Mouse (Mus musculus) B cell, adult 2 months (primary cell): ENCODE results near the gene Trp73.

ENCODE experiments used
- DNase-seq, 2 experiments: peaks; one replicate each; pipeline ENCODE4 v3.0.0; 2022

Gene Trp73

DNA sequence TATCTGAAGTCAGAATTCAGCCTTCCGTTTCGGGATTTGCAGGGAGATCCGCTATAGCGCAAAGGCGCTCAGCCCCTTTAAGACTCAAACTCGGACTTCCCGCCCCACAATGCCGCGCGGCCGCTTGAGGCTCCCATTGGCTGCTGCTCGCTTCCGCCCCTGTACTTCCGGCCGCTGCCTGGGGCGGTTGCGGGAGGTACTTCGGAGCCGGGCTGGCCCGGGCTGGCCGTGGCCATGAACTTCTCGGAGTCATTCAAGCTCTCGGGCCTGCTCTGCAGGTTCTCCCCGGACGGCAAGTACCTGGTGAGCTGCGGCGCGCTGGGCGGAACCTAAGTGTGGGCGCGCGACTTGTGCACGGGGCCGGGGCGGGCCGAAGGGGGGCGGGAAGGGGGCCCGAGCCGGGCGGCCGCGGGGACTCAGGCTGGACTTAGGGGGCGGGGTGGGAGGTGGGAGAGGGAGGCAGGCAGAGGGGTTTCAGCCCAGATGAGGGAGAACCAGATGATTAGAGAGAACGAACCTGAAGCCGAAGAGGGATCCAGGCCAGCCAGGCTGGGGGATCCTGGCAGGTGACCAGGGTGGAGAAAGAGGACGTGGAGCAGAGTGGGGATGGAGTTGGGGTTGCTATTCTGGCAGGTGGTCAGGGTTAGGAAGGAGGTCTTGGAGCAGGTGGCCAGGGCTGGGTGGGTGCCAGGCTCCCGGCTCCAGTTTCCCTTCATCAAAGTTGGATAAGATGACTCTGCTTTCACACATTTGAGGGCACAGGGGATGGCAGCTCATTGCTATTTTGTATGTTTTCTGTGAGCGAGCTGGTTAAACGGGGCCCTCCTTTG, 2.4 kb upstream of the Trp73 start, which contains the start of gene Wrap73:
Gene Wrap73 (plus strand): TSS at position 162 of the 830 bp plus-strand sequence.
- peak; percentile 86 for DNase-seq

DNA sequence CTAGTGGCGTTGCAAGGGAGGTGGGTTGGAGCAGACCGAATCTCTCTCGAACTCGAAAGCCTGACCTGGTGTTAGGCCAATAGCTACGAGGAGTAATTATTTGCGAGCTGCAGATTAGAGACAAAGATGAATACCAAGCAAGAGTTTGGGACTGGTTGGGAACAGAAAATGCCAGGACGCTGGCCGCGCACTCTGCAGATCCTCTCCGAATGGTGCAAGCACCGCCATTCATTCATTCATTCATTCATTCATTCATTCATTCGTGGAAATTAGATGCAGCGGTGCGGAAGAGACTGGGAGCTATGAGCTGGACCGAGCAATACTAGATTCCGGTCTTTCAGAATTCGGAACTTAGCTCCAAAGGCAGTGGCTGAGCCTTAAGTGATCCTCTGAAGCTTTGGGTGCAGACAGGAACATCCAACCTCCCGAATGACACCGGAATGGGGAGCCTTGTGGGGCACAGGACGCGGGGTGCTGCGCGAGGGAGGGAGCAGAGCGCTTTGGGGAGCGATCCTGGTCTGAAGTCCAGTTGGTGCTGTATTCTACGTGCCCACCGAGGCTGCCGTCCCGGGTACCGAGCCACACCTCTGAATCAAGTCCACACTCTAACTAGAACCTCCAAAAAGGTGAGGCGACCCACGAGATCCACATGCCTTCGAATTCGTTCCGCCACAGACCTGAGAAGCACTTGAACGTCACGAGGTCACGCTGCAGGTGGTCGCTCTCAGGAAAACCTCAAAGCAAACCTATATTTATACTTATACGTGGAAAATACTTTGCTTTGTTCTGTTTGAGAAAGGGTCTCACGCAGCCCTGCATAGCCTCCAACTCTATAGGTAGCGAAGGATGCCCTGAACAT, 1.2 kb upstream of the Trp73 start:
- peak; percentile 20 to 33 for DNase-seq

DNA sequence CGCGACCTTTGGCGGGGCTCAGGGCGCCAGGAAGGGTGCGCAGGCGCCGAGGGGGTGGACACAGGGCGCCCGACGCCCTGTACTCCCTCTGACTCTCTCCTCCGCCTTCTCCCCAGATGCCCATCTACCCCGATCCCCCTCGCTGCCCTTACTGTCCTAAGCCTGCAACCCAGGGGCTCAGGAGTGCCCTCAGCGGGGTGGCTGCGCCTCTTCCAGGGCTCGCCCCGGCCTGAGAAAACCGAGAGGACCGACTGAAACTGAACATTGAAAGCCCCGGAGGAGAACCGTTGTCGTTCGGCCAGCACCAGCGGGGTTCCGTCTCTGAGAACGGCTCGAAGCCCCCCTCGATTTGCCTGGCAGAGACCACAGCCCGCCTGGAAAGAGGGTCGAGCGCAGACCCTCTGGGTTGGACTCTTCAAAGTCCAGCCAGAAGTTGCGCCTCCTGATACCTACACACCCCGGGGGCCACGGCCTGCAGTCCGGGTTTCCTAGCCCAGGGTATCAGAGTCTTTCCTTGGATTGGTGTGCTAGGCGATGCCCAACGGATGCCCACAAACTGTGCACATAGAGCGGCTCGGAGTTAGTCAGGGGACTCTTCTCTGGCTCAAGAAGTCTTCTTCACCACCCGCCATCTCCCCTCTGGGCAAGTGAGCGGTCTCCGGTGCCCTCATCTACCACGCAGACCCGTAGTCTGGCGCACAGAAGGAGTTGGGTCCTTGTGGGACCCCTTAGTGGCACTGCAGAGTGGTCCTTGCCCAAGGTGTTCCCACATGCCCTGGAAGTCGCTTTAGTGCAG, 403 bp upstream of the Trp73 start:
- peak; percentile 35 to 53 for DNase-seq

DNA sequence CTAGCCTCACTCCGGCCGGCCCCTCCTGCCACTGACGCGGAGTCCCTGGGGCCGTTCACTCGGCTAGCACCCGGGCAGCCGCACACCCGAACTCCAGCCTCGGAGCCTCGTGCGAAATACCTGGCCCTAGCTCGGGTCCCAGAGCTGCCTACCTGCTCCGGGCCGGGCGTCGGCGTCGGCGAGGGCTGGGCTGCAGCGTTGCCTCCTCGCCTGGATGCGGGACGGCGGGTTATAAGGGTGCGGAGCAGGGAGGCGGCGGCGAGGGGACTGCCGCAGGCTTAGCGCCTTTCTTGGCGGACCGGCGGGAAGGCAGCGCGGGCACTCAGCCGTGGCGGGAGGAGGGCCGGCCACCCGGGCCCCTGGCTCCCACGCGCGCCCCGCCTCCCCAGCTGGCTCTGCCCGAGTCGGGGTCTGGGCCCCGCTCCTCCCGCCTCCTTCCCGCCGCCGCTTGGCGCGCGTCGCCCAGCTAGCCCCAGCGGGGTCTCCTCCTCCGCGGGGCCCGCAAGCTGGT, 282 bp downstream of the Trp73 start:
- DNase-seq, result peak; percentile 42 to 48

DNA sequence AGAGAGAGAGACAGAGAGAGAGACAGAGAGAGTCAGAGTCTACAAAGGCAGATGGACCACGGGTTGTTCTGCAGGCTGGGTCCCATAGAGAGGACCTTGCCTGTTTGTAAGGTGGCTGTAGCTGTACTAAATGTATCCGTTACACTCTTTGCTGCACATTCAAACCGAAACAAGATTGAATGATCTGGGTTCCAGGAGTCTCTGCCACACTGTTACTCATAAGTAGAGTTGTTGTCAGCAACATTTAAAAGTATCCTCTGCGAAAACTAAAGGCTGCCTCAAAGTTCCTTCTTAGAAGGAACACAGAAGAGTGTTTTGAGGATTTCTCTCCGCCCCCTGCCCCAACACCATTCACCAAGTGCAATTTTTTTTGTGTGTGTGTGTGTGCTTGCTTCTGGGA, 2.9 kb downstream of the Trp73 start:
- DNase-seq, result no peak

DNA sequence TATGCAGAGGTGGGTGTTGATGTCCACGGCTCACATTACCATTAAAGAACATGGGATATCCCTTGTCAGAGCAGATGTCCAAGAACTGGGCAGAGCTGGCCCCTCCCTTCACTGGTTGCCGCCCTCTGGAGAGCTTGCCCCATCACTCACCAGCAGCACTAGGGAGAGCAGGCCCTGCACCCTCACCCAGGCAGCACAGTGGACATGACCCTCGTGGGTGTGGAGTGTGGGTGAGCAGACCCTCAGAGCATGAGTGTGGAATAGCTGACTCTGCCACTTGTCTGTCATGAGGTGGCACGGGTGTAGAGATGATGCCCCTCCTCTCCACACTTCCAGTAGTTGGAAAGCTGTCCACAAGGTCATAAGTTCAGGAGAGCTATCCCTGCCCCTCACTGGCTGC, 5.2 kb downstream of the Trp73 start:
- DNase-seq, result no peak

DNA sequence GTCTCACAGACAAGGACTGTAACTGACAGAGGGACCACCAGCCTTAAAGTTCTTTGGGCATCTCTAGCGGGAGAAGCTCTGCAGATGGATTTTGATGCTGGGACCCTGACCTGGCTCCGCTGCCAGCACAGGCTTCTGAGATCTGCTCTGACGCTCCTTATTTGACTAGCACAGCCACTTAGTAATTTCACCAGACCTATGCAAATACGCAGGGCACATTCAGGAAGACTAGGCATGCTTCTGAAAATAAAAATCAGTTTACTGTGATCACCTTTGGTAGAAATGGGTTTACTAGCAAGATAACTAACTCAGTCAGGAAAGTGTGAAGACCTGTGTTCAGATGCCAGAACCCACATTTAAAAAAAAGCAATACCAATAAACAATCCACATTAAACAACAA, 8.1 kb downstream of the Trp73 start:
- no peak for DNase-seq

DNA sequence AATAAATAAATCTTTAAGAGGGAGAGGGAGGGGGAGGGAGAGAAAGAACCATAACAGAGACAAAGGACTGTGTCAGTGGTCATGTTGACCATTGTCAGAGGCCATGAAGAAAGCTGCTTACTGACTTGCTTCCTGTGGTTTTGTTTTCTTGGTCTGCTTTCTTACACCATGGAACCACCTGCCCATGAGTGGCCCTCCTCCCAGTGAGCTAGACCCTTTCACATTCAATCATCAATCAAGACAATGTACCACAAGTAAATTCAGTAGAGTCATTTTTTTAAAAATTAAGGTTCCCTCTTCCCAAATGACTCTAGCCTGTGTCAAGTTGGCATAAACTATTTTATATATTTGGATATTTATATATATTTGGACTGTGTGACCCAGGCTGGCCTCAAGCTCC, 10.1 kb downstream of the Trp73 start:
- DNase-seq, result no peak

DNA sequence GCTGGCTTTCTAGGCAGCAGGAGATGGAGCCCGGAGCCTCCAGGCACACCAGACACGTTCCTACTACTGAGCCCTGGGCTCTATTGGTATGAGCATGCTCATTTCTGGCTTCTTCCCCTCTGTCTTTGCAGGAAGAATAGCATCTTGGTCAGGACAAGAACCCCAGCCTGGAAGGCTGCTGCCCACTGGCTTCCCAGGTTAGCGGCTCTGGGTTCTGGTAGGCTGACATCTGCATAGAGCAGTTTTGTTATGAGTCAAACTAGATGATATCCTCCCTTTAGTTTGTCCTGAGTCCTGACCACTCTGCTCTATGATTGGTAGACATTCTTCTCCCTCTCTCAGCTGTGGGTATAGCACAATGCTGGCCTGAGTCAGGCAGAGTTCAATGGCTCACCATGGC, 12.7 kb downstream of the Trp73 start:
- no peak for DNase-seq

DNA sequence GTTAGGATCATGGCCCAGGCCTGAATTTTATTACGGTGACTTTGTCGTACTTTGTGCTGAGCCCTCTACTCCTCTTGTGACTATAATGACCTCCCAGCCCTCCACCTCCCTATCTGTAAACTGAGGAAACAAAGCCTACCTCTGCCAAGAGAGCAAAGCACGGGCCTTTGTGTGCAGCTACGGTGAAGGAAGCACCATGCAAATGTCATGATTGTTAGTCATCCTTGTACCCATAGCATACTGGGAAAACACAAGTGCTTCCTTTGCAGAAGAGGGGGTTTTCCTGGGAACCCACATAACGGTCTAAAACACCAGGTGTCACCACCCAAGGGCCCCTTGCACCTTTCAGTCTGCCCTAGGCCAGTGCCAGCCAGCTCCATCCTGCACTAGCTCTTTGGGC, 14.8 kb downstream of the Trp73 start:
- no peak for DNase-seq

DNA sequence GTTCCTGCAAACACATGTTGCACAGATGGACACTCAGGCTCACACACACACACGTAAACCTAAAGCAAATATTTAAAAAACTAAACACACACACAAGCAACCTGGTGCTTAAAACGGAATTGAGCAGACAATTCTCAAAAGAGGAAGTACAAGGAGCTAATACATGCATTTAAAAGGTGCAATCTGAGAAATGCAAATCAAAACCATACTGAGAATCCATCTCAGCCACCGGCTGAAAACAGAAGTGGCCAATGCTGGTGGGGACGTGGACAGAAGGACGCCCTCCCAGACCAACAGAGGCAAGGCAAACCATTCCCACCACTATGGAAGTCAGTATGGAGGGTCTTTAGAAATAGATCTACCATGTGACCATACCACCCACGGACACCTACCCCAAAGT, 16.5 kb downstream of the Trp73 start:
- no peak for DNase-seq

DNA sequence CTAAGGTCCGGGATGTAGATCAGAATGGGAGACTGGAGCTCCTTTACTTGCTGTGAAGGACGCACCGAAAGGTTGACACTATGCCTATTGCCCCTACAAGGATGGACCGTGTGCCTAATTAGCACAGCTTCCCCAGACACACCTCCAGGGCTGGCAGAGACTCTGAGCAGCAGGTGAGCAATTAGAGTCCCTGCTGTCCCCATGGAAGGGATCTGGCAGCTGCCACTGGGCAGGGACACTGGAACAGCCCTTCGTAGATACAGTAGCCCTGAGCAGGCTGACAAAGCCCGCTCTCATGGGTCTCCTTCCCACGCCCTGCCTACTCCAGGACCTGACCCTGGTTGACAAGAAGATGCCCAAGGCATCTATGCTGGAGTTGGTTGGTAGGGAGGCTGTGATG, 17.6 kb downstream of the Trp73 start:
- no peak for DNase-seq

DNA sequence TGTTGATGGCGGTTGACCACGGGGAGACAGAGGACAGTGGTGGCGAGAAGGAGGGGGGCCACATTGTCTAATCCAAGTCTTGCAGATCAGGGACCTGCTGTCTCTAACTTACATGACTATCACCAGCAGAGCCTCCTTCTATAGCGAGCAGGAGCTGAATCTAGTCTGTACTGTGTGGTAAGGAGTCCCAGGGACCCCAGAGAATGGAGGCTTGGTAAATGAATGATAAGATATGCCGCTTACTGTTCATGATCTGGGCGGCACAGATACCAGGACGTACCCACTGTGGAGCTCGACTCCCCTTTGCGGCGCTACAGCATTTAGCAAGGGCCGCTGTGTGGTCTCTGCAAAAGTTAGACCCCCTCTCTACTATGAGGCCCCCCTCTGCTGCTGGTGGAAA, 18.2 kb downstream of the Trp73 start:
- DNase-seq, result no peak

DNA sequence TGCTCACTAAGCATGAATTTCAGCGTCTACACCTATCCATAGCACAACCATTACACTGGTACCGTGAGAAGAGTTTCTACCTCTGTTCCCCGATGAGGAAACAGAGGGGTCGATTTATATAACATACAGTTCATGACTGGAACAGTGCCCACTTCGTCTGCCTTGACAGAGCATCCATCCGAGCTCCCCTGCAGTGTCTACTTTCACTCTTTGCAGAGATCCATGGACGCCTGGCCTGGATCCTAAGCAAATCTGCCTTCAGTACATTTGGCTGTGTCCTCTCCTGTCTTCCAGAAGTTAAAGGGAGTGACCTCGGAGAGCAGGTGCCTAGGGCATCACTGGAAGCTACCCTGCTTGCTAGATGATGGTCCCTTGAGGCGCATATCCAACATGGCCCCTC, 20.8 kb downstream of the Trp73 start:
- DNase-seq, result no peak

DNA sequence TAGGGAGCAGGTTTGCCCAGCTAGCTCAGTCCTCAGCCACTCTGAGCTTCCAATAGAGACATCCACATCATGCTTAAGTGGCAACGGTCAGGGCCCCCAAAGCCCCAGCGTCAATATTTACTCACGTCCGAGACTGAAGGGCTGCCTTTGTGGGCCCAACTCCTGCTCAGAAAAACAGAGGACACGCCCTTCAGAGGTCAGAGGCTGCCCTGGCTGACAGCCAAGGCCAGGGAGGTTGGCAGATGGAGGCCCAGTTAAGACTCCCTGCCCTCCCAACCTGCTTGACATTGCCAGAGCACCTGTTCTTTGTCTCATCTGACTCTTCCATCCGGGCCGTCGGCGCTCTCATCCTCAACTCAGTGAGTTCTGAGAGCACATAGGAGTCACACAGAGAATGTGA, 21.2 kb downstream of the Trp73 start:
- no peak for DNase-seq

DNA sequence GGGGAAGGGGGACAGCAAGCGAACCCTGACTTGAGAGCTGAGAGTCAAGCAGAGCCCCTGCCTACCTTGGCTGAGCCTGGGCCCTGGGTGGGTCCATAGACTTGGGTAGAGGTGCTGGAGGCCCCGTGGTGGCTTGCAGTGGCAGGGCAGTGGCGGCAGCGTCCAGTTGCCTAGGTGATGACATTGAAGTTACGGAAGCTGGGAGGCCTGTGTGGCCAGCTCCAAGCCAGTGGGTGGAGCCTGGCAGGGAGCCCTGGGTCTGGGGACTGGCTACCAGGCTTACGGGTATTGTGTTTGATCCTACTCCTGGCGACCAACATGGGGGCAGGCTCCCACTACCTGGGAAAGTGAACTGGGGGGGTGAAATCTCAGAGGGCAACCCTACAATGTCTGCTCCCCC, 23.6 kb downstream of the Trp73 start:
- no peak for DNase-seq

DNA sequence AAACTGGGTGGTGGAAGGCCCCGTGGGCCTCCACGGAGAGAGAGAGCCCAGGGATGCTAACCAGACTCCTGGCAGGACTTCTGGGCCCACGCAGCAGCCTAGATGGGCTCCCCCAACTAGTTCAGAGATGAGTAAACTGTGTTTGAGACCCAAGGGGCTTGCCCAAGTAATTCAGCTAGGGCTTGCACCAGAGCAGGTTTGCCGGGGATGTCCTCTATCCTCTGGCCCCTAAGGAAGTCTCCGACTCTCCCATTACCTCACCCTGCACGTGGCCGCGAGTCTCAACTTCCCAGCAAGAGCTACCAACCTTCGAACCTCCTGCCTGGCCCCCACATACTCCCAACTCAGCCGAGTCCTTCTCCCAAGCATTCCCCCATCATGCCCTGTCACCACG, 30.2 kb downstream of the Trp73 start:
- no peak for DNase-seq

DNA sequence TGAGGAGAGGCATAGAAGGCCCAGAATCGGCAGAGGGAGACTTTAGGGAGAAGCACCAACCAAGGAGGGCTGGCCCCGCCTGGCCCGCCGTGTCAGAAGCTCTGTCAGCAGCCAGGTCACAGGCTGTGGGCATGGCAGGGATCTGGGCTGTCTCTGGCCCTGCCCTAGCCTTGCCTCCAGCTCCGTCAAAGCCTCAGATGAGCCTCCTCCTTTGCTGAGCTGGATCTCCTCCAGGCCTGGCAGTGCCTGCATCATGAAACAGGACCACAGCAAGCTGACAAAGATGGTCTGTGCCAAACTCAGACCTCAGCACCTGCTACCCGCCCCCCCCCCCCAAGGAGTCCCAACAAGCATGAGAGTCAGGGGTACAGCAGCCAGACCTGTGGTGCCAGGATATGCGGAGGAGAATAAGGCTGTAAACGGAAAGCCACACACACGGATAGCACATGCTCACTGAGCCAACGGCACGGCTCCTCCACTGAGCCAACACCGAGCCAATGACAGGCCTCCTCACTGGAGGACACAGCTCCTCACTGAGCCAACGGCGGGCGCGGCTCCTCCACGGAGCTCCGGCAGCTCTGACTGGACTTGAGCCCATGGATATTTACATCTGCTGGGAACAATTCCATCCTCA, 30.7 kb downstream of the Trp73 start:
- no peak for DNase-seq

DNA sequence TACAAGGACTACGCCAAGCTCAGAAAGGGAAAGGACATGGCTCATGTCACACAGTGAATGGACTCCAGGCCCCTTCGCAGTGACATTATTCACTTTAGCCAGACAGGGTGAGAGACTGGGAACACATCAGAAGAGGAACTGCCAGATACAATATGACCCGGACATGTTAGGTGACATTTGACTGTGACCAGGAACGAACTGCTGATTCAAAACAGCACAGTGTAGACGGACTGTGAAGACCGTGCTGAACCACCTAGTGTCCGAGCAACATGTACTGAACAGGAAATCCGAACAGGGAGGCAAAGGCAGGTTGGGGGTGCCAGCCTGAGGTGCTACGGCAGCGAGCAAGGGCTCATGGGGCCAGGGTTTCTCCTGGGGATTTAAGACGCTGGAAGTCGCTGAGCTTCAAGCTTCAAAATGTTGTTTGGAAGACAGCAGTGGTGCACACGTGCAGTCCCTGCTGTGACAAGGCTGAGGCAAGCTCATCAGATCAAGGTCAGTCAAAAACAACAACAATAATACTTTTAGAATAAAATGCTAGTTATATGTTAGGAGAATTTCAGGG, 33.4 kb downstream of the Trp73 start:
- no peak for DNase-seq

DNA sequence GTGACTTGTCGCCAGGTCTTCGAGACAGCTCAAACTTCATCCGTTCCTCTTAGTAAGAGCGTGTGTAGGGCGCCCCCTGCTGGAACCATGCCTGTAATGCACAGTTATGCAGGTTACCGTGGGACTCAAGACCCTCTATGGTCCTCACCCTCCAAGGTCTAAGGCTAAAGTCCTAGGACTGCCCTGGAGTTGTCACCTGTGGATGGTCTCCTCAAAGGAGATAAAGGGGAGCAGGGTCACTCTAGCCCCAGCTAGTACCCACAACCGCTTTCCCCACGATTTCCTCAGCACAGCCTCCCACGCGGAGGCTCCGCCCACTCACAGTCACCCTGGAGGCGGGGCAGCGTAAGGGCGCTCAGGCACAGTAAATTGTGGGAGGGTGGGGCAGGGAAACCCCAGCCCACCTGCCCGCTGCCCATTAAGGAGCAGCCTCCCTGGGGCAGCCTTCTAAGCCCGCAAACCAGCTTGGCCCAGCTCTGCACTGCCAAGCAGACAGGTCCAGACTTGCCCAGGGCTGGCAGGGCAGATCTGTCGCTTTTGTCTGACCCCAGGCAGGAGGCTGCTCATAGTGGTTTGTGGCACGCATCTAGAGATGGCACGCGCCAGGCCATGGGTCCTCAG, 34.5 kb downstream of the Trp73 start:
- peak; percentile 70 for DNase-seq

DNA sequence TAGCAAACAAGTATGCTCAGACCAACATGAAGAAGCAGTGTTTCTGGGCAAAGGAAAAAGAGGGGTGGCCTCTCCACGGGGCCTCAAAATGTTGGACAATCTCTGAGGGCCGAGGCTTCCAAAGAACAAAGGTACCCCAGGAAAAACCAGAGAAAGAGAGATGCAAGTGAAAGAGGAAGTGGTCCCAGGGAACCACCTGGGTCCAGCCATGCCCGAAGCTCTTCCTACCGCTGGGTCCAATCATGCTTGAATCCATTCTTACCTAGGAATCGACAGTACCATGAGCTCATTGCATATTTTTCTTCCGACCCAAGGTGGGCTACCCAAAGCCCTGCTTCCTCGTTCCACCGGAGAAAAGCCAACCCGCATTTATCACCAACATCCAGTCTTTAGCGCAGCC, 36.1 kb downstream of the Trp73 start:
- no peak for DNase-seq

DNA sequence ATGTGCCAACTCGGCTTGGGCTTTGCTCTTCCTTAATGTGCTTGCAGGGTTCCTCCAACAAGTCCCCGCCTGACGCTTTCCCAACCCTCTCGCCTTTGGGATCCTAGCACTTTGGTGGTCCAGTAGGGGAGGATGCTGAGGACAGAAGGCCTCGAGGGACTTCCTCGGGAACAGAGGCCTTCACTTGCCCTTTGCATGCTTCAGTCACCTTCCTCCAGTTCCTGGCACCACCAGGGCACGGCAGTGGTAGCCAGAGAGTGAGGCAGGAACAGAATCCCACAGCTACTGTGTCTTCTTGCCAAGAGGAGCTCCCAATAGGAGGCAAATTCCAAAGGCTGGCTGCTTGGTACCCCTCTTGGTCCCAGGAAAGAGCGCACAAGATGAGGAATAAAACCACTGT, 36.6 kb downstream of the Trp73 start:
- DNase-seq, result no peak
